Mouse (Mus musculus): ENCODE measurements at regions not wholly inside any gene's neighbourhood (a gene's known extent, or its start where the extent isn't known, plus 50 kb on each side); places are given as distances from the start of the nearest gene placed in this dataset.

DNA sequence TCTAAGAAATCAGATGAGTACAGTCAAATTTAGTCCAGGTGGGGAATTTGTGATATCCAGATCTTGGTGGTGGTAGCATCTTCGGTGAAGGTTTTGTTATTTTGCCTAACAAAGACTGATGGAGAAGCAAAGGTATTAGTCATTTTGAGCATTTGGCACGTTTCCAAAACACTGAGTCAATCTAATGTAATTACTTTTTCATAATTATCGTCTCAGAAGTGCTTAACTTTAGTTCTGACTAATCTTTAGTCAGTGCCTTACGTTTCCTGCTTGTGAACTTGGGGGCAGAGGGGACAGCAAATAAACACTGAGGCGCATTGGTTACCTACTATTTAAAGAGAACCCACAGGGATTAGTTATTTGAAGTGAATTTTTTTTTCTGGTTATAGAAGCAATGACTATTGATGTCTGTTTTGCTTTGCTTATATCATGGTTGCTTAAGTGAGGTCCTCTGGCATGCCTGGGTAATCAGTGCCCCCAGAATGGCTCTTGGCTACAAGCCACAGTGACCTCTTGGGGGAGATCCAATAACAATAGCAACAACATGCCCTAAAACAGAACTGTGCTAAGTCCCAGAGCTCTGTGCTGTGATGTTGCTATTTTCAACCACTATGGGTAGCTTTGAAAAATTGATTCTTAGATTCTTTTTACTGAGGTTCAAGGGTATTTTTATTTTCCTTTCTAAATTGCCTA lies 275.1 kb downstream of the Gpat3 start:
- no peak for TF ChIP-seq CTCF (IDR thresholded peaks at IDR 0.05; ENCODE audit: low read depth)
- no peak overlapping the region for H3K4me2 ChIP-seq (ENCODE audit: low read depth, low read length)
- ATAC-seq = no peak
- H3K27ac ChIP-seq = no peak overlapping the region
- H3K36me3 ChIP-seq (ENCODE audit: insufficient read depth, low read length) = no peaks in the 10 kb centered on the region
- H3K4me1 ChIP-seq (ENCODE audit: insufficient read depth, low read length) = no peaks in the 10 kb centered on the region
- no peak overlapping the region for H3K4me3 ChIP-seq (ENCODE audit: low read length)
- H3K9ac ChIP-seq (replicated peaks; ENCODE audit: low read length) = no peak overlapping the region
- peak; percentile 8 for DNase-seq (ENCODE audit: low spot score)
- H3K9me3 ChIP-seq (ENCODE audit: low read length) = no peaks in the 10 kb centered on the region
- 56% methylated on average over 5 of the region's 5 CpGs for WGBS
- peaks cover 9% of the 10 kb centered on the region; the same call in 1 of the 2 replicates for H3K27me3 ChIP-seq (ENCODE audit: insufficient read depth, low read length)

DNA sequence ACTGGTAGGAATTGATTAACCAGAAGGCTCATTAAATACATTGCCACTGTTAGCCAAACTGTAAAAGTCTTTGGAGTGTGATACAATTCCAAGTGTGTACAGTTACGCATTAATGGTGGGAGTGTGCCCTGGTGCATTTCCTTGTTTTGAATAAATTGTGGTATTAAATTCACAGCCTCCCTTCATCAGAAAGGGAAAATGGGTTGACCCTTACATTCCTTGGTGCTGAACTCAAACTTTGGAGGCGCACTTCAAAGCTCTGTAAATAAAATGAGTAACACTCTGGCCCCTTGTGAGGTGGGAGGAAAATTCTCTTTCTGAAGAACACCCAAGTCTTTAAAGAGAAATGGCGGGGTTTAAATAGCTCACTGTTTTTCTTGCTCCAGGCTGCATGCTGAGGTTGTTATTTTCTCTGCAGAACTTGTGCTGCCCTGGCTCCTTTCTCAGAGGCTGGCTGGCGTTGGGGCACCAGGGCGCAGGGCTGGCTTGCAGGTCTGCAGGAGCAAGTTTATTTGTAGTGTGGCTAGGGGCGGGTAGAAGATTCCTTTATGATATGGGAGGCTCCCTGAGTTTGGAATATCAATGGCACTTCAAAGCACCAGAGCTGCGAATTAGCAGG lies 266.7 kb downstream of the Gpat3 start:
- Histone ChIP-seq H3K4me2 (ENCODE audit: low read depth, low read length) (no peak overlapping the region), H3K36me3 (ENCODE audit: insufficient read depth, low read length) (no peaks in the 10 kb centered on the region), H3K9ac (replicated peaks; ENCODE audit: low read length) (no peak overlapping the region), H3K27me3 (ENCODE audit: insufficient read depth, low read length) (no peaks in the 10 kb centered on the region), H3K4me1 (ENCODE audit: insufficient read depth, low read length) (no peaks in the 10 kb centered on the region), H3K9me3 (ENCODE audit: low read length) (no peaks in the 10 kb centered on the region), H3K27ac (no peak overlapping the region), H3K4me3 (ENCODE audit: low read length) (no peak overlapping the region)
- no peak for TF ChIP-seq CTCF (IDR thresholded peaks at IDR 0.05; ENCODE audit: low read depth)
- WGBS = 52% methylated on average over 7 of the region's 7 CpGs
- no peak for ATAC-seq
- no peak for DNase-seq (ENCODE audit: low spot score)

DNA sequence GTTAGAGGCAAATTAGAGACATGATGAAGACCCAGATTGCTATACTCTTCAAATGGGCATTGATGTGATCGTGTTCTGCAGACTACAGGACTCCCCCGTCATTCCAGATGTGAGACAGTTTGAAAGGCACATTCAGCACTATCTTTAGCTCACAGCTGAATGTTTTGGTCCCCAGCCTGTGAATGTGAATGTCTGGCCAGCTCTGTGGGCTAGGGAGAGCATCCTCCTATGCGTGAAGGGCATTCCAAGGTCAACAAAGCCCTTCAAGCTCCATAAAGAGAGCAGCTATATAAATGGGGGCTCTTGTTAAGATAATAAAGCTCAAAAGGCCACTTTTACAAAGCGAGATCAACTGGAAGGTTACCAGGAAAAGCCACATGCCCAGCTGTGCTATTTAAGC lies 266.1 kb downstream of the Gpat3 start:
- Histone ChIP-seq H3K9ac (replicated peaks; ENCODE audit: low read length) (no peak overlapping the region), H3K4me2 (ENCODE audit: low read depth, low read length) (no peak overlapping the region), H3K4me3 (ENCODE audit: low read length) (no peak overlapping the region), H3K9me3 (ENCODE audit: low read length) (no peaks in the 10 kb centered on the region), H3K27ac (no peak overlapping the region), H3K4me1 (ENCODE audit: insufficient read depth, low read length) (no peaks in the 10 kb centered on the region), H3K36me3 (ENCODE audit: insufficient read depth, low read length) (no peaks in the 10 kb centered on the region), H3K27me3 (ENCODE audit: insufficient read depth, low read length) (no peaks in the 10 kb centered on the region)
- no peak for TF ChIP-seq CTCF (IDR thresholded peaks at IDR 0.05; ENCODE audit: low read depth)
- ATAC-seq (no peak), DNase-seq (ENCODE audit: low spot score) (no peak)
- WGBS = 58% methylated on average over 4 of the region's 4 CpGs

DNA sequence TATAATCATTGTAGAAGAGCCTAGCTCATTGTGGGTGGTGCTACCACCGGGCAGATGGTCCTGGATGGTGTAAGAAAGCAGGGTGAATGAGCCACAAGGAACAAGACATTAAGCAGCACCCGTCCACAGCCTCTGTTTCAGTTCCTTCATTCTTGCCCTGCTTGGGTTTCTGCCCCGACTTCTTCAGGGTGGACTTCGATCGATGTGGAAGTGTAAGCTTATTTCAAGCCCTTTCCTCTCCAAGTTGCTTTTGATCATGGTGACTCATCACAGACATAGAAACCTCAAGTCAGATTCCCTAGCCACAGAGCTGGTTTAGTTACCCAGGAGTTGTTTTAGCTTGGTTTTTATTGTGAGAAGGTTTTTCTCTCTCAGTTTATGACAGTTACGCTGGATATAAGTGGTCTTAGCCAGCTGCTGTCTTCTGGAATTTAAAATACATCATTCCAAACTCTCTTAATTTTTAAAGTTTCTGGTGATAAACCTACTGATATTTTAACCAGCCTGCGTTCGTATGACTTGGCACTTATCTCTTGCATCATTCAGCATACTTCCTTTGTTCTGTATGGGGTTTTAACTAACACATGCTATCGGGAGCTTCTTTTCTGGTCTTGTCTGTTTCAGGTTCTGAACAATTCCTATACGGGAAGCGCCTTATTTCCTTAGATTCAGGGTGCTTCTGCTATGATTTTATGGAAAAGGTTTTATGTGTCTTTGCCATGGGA lies 255.6 kb downstream of the Gpat3 start:
- ATAC-seq (no peak), DNase-seq (ENCODE audit: low spot score) (no peak)
- Histone ChIP-seq H3K27ac (no peak overlapping the region), H3K4me3 (ENCODE audit: low read length) (no peak overlapping the region), H3K4me1 (ENCODE audit: insufficient read depth, low read length) (no peaks in the 10 kb centered on the region), H3K9me3 (ENCODE audit: low read length) (no peaks in the 10 kb centered on the region), H3K9ac (replicated peaks; ENCODE audit: low read length) (no peak overlapping the region), H3K4me2 (ENCODE audit: low read depth, low read length) (no peak overlapping the region), H3K27me3 (ENCODE audit: insufficient read depth, low read length) (no peaks in the 10 kb centered on the region), H3K36me3 (ENCODE audit: insufficient read depth, low read length) (no peaks in the 10 kb centered on the region)
- TF ChIP-seq CTCF (IDR thresholded peaks at IDR 0.05; ENCODE audit: low read depth) = no peak
- 88% methylated on average over 11 of the region's 11 CpGs for WGBS

DNA sequence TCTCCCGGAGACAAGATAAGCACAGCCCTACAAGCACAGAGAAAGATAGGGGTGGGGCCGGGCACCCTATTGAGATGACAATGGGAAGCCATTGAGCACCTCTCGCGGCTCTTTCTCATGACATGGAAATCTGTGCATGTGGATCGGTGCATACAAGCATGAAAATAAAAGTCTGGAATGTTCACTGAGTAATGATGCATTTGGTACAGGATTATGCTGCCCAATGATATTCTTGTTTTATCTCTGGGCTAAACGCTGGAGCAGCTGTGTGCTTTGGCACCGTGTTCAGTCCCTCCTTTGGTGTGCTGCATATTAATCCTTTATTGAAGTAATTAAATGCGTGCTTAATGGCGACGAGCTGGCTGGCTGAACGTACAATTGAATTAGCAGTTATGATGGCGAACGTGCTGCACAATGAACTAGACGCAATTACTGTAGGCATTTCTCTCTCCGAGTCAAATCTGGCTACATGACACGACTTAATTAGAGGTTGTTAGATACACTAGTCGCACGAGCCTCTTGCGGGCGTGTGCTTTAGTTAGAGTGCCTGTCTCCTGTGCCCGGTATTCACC lies 245.6 kb downstream of the Gpat3 start:
- H3K9ac ChIP-seq (replicated peaks; ENCODE audit: low read length) = no peak overlapping the region
- peak; percentile 62 for DNase-seq (ENCODE audit: low spot score)
- peak overlapping the region; percentile 15; the same call in 1 of the 2 replicates for H3K27ac ChIP-seq

DNA sequence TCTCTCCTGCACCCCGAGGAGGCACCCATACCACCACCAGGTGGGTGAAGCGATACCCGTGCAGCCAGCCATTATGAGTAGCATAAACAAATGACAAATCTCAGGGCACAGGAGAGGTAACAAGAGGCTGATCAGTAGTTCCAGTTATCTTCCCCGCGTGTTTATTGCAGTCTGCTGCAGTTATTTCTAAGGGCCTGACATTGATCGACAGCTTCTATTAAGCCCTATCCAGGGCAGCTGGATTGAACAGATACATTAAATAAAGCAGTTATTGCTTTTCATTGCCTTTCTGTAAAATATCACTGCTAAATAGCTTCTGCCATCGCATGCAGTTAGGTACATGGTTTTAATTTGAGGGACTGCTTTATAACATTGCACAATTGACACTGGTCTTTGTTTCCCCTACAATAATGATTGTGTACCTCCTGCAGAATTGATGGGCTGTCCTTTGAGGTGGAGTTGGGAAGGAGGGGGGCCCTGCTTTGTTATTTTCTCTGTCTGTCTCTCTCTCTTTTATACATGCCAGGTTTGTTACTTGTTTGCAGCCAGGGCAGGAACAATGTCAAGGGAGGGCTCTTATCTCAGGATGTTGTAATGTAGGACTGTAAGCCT lies 245.0 kb downstream of the Gpat3 start:
- Histone ChIP-seq H3K4me1 (ENCODE audit: insufficient read depth, low read length) (no peaks in the 10 kb centered on the region), H3K9me3 (ENCODE audit: low read length) (no peaks in the 10 kb centered on the region), H3K4me3 (ENCODE audit: low read length) (no peak overlapping the region), H3K36me3 (ENCODE audit: insufficient read depth, low read length) (no peaks in the 10 kb centered on the region), H3K27me3 (ENCODE audit: insufficient read depth, low read length) (no peaks in the 10 kb centered on the region), H3K27ac (no peak overlapping the region), H3K4me2 (ENCODE audit: low read depth, low read length) (peak overlapping the region; percentile 52), H3K9ac (replicated peaks; ENCODE audit: low read length) (no peak overlapping the region)
- ATAC-seq = no peak; the same call in 1 of the 2 replicates
- TF ChIP-seq CTCF (IDR thresholded peaks at IDR 0.05; ENCODE audit: low read depth) = no peak
- DNase-seq (ENCODE audit: low spot score) = no peak
- 60% methylated on average over 7 of the region's 7 CpGs for WGBS

More for the DNA sequence above, 245.6 kb downstream of the Gpat3 start:
- no peaks in the 10 kb centered on the region for H3K4me1 ChIP-seq (ENCODE audit: insufficient read depth, low read length)
- no peaks in the 10 kb centered on the region for H3K27me3 ChIP-seq (ENCODE audit: insufficient read depth, low read length)
- 19% methylated on average over 21 of the region's 21 CpGs for WGBS
- no peak for TF ChIP-seq CTCF (IDR thresholded peaks at IDR 0.05; ENCODE audit: low read depth)
- H3K9me3 ChIP-seq (ENCODE audit: low read length) = no peaks in the 10 kb centered on the region
- no peak overlapping the region for H3K4me3 ChIP-seq (ENCODE audit: low read length)
- ATAC-seq = peak; percentile 73
- H3K36me3 ChIP-seq (ENCODE audit: insufficient read depth, low read length) = no peaks in the 10 kb centered on the region
- peak overlapping the region; percentile 52 for H3K4me2 ChIP-seq (ENCODE audit: low read depth, low read length)

All from hindbrain, postnatal 0 days (tissue).